Mouse (Mus musculus) right cerebral cortex, postnatal 14 days (tissue): ENCODE data around the gene Gm49387.

Experiments used
- DNase-seq: peaks from one replicate; pipeline ENCODE4 v3.0.0; 2022

Gene Gm49387

DNA sequence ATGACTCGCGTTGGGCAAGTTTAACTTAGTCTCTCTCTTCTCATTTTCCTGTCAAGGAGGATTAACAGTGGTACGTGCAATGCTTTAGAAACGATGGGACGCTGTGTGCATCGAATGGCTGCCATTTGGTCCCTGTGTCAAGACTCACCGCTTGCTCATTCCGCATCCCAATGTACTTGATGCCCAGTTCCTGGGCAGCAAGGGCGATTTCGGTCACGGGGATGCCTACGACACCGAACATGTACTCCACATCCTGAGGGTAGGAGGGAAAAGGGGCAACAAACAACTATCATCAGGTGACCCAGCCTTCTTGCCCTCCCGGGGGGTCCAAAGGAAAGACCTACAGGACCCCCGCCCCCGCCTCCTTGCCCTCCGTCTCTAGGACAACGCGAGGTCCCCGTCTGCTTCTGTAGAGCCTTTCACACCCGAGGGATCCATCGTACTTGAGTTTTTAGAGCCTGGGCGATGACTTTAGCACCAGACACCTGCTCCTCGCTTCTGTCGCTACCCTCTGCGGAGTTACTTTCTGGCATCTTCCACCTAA lies at the start of gene Gm49387:
TSS of gene Gm49387 (minus strand) at position 533 of the 544 bp plus-strand sequence.
- DNase-seq, result no peak

- no peak for DNase-seq
These were observed 45.6 kb upstream of the Gm49387 start for GRCm38 (mm10) chr14:31686231-31686630.

- DNase-seq, result no peak
These were observed 45.0 kb upstream of the Gm49387 start for GRCm38 (mm10) chr14:31685680-31686079.

DNA sequence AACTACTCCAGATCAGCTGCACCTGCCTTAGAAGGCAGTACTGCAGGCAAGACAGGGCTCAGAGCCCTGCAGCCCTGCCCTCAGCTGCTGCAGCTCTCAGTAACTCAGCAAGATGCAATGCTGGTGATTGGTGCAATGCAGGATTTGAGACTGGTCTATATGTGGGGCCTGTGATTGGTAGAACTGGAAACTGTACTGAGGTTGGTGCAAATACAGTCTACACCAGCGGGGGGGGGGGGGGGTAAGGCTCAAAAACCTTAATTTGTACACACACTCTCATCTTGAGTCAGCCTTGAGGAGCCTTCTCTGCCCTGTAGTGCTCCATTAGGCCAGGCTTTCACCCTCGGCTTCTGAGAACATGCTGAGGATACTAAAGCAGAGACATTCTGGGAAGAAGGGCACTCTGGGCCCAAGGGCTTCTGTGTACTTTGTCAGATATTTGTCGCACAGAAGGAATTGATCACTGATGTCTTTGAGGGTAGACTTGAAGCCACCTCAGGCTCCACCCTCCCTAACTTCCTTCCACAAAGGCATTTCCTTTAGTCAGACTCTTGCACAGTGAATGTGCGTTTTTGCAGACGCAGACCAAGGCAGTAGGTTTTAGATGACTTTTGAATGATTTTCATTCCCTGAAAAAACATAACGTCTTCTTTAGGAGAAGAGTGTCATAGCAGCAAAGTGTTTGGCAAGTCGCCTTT lies 43.8 kb upstream of the Gm49387 start:
- DNase-seq, result no peak

DNA sequence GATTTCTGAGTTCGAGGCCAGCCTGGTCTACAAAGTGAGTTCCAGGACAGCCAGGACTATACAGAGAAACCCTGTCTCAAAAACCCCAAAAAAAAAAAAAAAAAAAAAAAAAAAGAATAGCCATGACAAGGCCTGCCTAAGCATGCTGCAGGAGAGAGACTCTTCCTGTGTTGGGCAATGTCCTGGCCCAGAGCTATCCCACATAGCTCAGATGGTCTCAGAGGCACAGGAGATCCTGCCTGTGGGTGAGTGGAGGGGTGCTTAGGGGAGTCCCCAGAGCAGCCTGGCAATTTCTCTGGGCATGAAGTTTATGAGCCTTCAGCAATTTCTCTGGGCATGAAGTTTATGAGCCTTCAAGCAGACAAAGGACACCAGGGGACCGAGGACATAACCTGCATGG lies 42.9 kb upstream of the Gm49387 start:
- DNase-seq, result no peak

DNA sequence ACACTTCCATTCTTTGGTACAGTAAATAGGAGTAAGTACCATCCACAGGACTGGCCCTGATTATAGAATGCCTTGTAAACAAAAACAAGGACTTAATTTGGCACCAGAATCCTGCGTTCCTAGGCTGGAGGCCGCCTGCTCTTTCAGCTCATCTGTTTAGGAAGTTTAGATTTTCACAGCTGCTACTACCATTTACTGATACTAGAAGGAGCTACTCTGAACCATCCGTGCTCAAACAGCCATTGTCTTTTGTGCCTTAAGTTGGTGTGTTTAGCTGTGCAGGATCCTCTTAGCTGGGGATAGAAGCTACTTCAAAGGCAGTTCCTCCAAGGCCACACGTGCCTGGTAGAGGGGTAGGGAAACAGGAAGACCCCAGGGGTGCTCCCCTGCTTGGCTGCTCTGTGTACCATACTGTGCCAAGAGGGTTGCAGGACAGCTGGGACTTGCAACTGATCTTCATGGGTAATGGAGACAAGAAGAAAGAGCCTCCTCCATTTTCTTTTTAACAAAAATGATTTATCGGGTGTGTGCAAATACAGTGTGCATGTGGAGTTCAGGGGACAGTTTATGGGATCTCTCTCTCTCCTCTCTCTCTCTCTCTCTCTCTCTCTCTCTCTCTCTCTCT lies 41.4 kb upstream of the Gm49387 start:
- no peak for DNase-seq

DNA sequence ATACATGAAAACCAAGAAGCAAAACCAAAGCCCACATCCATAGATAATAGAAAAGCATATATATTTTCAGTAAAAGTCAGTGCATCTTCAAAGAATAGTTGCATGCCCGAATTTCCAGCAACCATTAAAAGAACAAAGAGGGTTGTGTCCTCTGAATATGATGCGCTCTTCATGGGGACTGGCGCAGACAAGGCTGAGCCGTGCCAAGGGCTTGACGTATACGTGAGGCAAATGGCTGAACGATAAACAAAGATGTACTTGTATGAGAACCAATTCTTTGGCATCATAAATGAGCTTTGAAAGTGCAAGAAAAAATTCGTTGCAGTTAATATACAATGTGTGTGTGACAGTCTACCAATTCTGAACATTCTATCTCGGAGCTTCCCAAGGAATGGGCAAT lies 40.6 kb upstream of the Gm49387 start:
- no peak for DNase-seq

- DNase-seq, result no peak
These were observed 40.0 kb upstream of the Gm49387 start for GRCm38 (mm10) chr14:31680656-31681055.

DNA sequence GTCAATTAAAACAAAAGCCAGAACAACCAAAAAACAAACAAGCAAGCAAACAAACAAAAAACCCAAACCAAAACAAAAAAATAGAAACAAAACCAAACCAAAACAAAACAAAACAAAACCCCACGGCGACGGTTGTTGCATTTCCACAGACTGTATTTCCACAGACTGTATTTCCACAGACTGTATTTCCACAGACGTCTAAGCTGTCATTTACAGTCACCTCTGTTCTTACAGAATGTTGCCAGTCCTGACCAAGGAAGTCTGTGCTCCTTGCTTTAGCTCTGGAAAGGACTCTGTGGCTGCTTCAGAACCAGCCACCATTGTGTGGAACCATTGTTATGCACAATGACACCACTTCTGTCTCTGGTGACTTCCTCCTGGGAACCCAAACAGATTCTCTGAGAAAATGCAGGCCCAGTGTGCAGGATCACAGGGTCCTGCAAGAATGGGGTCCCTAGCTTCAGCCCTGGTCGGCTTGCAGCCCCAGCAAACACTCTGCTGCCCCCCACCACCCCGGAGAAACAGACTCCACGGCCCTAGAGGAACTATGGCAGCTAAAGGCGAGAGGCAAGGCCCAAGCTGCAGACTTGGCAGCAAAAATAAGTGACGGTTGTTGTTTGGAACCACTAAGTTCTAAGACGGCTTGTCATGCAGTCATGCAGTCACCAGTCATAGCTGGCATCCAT lies 31.1 kb upstream of the Gm49387 start:
- DNase-seq, result no peak

DNA sequence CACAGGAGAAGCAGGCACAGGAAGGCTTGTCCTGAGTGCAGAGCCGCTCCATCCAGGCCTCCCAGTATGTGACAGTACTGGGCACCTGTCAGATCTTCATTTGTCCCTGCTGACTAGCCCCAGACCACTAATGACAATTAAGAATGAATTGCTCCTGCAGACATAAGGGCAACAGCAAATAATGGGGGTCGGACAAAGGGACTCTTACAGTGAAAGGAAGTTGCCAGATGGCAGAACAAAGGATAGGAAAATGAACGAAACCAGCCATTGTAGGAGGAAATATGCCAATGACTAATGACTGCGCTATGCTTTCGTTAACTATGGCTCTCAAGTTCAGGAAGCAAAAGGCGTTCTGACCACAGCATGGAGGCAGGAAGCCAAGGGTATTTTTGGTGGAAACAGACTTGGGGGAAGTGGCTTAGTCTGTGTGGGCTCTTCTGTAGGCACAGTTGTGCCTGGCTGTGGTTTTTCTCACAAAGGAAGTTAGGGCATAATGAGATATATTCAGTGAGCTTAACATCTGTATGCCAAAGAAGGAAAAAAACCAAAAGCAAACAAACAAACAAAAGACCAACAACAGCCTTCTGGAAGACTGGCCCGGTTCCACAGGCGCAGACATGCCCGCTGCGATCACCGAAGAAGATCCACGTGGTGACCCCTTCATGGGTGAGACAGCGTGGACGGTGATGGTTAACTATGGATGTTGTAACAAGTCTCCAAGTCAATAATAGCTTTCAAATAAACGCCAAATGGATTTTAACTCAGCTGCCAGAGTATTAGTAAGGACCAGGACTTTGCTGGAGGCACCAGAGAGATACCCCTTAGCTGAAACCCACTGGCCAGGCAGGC lies 29.2 kb upstream of the Gm49387 start:
- no peak for DNase-seq

- peak; percentile 61 for DNase-seq
These were observed 28.5 kb upstream of the Gm49387 start for GRCm38 (mm10) chr14:31669161-31669611.

DNA sequence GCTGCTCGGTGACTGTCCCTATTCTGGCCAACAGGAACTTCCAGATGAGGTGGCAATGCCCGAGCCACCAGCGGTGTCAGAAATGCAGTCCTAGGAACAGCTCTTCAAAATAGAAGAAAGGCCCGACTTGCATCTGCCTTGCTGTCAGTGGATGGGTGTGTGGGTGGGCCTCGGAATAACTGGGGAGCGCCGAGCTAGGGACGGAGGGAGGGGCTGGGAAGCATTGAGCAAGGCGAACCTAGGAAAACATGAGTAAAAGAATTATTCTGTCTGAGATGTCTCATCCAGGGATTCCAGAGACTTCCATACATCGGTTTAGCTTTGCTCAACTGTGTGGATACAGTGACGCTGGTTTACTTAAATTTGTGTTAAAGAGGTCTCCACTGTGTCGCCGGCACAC lies 27.6 kb upstream of the Gm49387 start:
- peak; percentile 58 for DNase-seq

GRCm38 (mm10) chr14:31667741-31668140 lies 27.1 kb upstream of the Gm49387 start:
- DNase-seq, result no peak

DNA sequence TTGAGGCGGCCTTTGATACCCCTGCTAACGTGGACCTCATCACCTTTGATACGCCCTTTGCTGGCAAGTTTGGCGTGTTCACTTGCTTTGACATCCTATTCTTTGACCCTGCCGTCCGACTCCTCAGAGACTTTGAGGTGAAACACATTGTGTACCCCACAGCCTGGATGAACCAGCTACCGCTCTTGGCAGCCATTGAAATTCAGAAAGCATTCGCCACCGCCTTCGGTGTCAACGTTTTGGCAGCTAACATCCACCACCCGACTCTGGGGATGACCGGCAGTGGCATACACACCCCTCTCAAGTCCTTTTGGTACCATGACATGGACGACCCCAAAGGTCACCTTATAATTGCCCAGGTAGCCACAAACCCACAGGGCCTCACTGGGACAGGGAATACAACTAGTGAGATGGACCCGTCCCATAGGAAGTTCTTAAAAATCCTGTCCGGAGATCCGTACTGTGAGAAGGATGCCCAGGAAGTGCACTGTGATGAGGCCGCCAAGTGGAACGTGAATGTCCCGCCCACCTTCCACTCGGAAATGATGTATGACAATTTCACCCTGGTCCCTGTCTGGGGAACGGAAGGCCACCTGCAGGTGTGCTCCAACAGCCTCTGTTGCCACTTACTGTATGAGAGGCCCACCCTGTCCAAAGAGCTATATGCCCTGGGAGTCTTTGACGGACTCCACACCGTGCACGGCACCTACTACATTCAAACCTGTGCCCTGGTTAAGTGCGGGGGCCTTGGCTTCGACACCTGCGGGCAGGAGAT lies 26.4 kb upstream of the Gm49387 start:
- no peak for DNase-seq

DNA sequence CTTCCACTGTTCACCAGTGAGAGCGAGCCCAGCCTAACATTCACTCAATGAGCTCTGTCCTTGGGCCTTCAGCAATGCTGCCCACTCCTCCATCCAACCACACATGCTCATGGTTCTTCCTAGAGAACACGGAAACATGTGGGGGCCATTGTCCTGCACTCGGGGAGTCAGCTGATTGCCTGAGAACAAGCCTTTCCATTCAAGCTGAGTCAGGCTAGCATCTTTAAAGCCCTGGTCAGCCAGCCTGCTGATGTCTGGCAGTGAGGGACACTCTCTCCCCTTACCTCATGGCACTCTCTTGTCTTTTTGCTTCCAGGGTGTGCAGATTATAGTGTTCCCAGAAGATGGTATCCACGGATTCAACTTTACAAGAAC lies 24.9 kb upstream of the Gm49387 start:
- DNase-seq, result no peak

GRCm38 (mm10) chr14:31664903-31665565 lies 24.4 kb upstream of the Gm49387 start:
- no peak for DNase-seq

DNA sequence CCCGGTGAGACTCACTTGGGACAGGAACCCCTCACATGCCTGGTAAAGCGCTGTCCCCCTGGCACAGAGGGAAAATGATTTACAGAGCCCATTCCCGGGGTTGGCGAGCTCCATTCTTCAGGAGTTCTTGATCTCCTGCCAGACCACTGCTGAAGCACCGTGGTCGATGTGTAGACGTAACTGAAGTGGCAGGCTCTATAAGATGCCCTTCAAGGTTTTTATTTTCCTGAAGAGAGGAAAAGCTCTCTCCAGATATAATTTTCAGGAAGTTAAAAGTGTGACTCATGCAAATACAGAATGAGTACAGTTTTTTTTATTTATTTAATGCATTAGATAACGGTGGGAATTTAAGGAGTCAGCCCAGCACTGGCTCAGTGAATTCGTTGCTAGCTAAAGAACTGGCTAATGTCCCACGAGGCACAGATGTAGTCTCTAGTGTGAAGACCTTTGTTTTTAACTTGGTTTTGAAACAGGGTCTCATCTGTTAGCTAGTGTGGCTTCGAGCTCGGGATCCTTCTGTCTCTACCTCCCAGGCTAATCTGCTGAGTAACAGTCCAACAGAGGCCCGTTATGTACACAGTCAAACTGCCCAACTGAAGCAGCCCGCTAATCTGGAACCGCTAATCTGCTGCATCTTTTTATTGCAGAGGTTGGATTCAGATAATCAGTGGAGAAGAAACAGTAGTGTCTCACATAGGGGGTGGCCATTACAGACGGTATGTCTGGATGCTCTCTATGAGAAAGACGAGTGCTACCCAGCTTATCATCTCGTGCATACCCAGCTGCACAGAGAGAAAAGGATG lies 23.6 kb upstream of the Gm49387 start:
- DNase-seq, result no peak

DNA sequence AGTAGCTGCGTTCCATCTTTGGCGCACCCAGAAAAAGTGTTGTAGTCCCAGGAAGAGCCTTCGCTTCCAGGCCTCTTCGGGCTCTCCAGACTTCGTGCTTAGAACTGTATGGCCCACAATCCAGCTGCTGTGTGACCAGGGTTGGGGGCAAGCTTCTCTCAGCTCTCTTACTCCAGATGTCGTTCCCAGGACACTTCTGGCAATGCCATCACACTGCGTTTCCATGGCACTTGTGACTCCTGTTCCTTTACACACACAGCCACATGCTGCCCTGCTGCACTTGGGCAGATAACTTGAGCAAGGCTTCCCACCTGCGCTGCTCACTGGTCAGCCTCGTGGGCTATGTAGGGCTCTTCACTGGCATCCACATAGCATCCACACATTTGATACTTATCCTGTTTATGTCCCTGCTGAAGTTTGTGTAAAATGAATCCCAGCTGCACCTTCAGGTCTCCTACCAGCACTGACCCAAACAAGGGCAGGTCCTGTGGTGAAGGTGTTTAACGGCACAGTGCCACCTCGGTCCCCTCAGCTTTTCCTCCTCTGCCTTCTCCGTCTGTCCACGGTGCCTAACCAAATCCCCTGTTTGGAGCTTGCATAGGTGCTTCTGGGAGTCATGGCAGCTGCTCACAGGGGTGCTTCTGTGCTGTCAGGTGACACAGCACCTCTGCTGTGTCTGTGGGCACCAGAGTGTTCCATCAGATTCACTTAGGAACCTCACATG lies 22.9 kb upstream of the Gm49387 start:
- no peak for DNase-seq

DNA sequence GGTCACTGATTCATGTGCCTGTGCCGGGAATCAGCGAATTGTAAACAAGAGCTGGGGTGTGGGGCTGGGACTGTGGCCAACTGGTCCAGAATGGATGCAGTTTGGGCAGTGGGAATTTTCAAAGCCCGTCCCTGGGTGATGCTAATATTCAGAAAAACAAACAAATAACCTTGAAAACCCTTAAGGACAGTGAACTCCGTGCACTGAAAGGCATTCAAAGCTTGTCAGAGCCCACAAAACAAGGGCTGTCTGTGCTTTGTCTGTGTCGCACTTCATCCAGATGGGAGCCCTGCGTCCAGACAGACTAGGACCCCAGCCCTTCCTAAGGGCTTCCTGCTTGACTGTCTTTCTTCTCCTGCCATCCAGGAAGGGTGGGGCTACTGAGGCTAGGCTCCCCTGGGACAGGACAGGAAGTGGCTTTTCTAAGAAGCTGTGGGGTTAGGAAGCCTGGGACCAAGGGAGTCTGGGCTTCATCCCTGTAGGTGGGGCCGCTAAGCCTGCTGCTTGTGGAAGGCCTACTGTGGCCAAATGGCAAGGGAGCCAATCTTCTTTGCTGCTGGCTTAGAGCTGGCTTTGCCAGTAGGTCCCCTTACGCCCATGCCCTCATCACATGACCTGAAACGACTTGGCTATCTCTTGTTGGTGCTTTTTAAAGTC lies 22.0 kb upstream of the Gm49387 start:
- peak; percentile 55 for DNase-seq
